Mouse (Mus musculus): Measurements from ENCODE around the gene Trp53i11.

Trp53i11 gene

GRCm38 (mm10) chr2:93171929-93172328, 15.4 kb upstream of the Trp53i11 start:
- no peak for DNase-seq (ENCODE audit: low read depth, low spot score)

- no peak for DNase-seq (ENCODE audit: low read depth, low spot score)
These were observed 14.9 kb upstream of the Trp53i11 start for GRCm38 (mm10) chr2:93172460-93172859.

GRCm38 (mm10) chr2:93174159-93174558, 13.2 kb upstream of the Trp53i11 start:
- DNase-seq (ENCODE audit: low read depth, low spot score) = no peak

GRCm38 (mm10) chr2:93175278-93175677, 12.1 kb upstream of the Trp53i11 start:
- DNase-seq (ENCODE audit: low read depth, low spot score) = no peak

- no peak for DNase-seq (ENCODE audit: low read depth, low spot score)
These were observed 11.6 kb upstream of the Trp53i11 start for GRCm38 (mm10) chr2:93175721-93176120.

- no peak for DNase-seq (ENCODE audit: low read depth, low spot score)
These were observed 11.1 kb upstream of the Trp53i11 start for GRCm38 (mm10) chr2:93176193-93176798.

- DNase-seq (ENCODE audit: low read depth, low spot score) = peak; percentile 90
These were observed 10.3 kb upstream of the Trp53i11 start for GRCm38 (mm10) chr2:93176871-93177667.

GRCm38 (mm10) chr2:93177668-93178312, 9.6 kb upstream of the Trp53i11 start:
- DNase-seq (ENCODE audit: low read depth, low spot score) = no peak

GRCm38 (mm10) chr2:93178313-93178677, 9.1 kb upstream of the Trp53i11 start:
- DNase-seq (ENCODE audit: low read depth, low spot score) = no peak

- DNase-seq (ENCODE audit: low read depth, low spot score) = no peak
These were observed 7.7 kb upstream of the Trp53i11 start for GRCm38 (mm10) chr2:93179603-93180002.

GRCm38 (mm10) chr2:93180077-93180844, 7.1 kb upstream of the Trp53i11 start:
- DNase-seq (ENCODE audit: low read depth, low spot score) = no peak

- DNase-seq (ENCODE audit: low read depth, low spot score) = no peak
These were observed 4.5 kb upstream of the Trp53i11 start for GRCm38 (mm10) chr2:93182859-93183258.

GRCm38 (mm10) chr2:93188020-93188760, 842 bp downstream of the Trp53i11 start:
- DNase-seq (ENCODE audit: low read depth, low spot score) = no peak

GRCm38 (mm10) chr2:93188761-93189458, 1.6 kb downstream of the Trp53i11 start:
- peak; percentile 65 for DNase-seq (ENCODE audit: low read depth, low spot score)

GRCm38 (mm10) chr2:93190771-93191487, 3.6 kb downstream of the Trp53i11 start:
- DNase-seq (ENCODE audit: low read depth, low spot score) = no peak

- no peak for DNase-seq (ENCODE audit: low read depth, low spot score)
These were observed 4.3 kb downstream of the Trp53i11 start for GRCm38 (mm10) chr2:93191488-93192181.

- DNase-seq (ENCODE audit: low read depth, low spot score) = no peak
These were observed 4.8 kb downstream of the Trp53i11 start for GRCm38 (mm10) chr2:93192182-93192560.

- no peak for DNase-seq (ENCODE audit: low read depth, low spot score)
These were observed 5.3 kb downstream of the Trp53i11 start for GRCm38 (mm10) chr2:93192671-93193080.

GRCm38 (mm10) chr2:93193806-93194205, 6.5 kb downstream of the Trp53i11 start:
- no peak for DNase-seq (ENCODE audit: low read depth, low spot score)

Measured in R1 (cell line).